Mouse (Mus musculus): ENCODE data around the gene Mapk1ip1l.
A peak's percentile ranks its signal among the peaks of the same experiment; 100 is the strongest.

DNA sequence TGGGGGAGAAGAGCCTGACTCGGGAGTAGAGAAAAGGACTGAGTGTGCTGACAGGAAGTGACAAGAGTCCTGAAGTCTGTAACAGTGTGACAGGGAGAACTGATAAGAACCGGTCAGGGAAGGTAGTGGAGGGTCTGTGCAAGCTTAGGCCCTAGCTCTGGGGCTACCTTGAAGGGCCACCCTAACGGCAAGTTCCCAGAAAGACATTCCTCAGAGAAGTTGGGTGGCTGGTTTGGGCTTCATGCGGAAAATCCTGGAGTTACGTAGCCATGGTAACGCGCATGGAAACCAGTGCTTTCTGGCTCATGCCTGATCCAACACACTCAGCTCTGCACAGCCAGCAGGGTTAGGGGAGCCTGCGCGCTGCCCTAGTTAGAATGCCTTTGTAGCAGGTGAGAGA is 69.4 kb downstream of the Mapk1ip1l start, which contains the start of gene Lgals3:
- TF ChIP-seq CTCF (IDR thresholded peaks at IDR 0.05; ENCODE audit: extremely low read depth, insufficient read depth, low read length) (no peak), POLR2A (IDR thresholded peaks at IDR 0.05; ENCODE audit: extremely low read depth, insufficient read depth, low read length) (0 out of 2 replicates have a peak, but pooled peaks have one; percentile 11)

Measured in cortical plate, adult 2 months (tissue).